Mouse (Mus musculus) ovary, adult 18-20 months (tissue): ENCODE data around the gene Kxd1.

Source experiments
- DNase-seq: peaks from one replicate; pipeline ENCODE4 v3.0.0; 2022; ENCODE audit warnings: low spot score, mixed read lengths

Gene Kxd1

GRCm38 (mm10) chr8:70527512-70528181 is at the start of gene Kxd1, which contains the start of gene Fkbp8:
Gene Kxd1 (minus strand): TSS chr8:70527956.
Gene Fkbp8 (plus strand): TSS chr8:70527724.
- DNase-seq: peak; percentile 94

- DNase-seq: no peak
Observed at GRCm38 (mm10) chr8:70577207-70577606, 49.5 kb upstream of the Kxd1 start.

GRCm38 (mm10) chr8:70574915-70575314 is 47.2 kb upstream of the Kxd1 start:
- no peak for DNase-seq

- no peak for DNase-seq
Observed at GRCm38 (mm10) chr8:70574302-70574701, 46.5 kb upstream of the Kxd1 start.

GRCm38 (mm10) chr8:70570990-70571389 is 43.2 kb upstream of the Kxd1 start:
- DNase-seq: no peak

- no peak for DNase-seq
Observed at GRCm38 (mm10) chr8:70570360-70570759, 42.6 kb upstream of the Kxd1 start.

- DNase-seq: no peak
Observed at GRCm38 (mm10) chr8:70565561-70565960, 37.8 kb upstream of the Kxd1 start.

GRCm38 (mm10) chr8:70564696-70565235 is 37.0 kb upstream of the Kxd1 start:
- DNase-seq: no peak

- no peak for DNase-seq
Observed at GRCm38 (mm10) chr8:70563763-70564387, 36.1 kb upstream of the Kxd1 start.

- no peak for DNase-seq
Observed at GRCm38 (mm10) chr8:70562802-70563201, 35.0 kb upstream of the Kxd1 start.

GRCm38 (mm10) chr8:70561809-70562535 is 34.2 kb upstream of the Kxd1 start:
- DNase-seq: no peak

- no peak for DNase-seq
Observed at GRCm38 (mm10) chr8:70561357-70561756, 33.6 kb upstream of the Kxd1 start.

- DNase-seq: no peak
Observed at GRCm38 (mm10) chr8:70560564-70560963, 32.8 kb upstream of the Kxd1 start.

- DNase-seq: peak; percentile 68
Observed at GRCm38 (mm10) chr8:70560096-70560495, 32.3 kb upstream of the Kxd1 start.

GRCm38 (mm10) chr8:70558983-70559382 is 31.2 kb upstream of the Kxd1 start:
- no peak for DNase-seq

- no peak for DNase-seq
Observed at GRCm38 (mm10) chr8:70558334-70558733, 30.6 kb upstream of the Kxd1 start.

GRCm38 (mm10) chr8:70555079-70555747 is 27.5 kb upstream of the Kxd1 start:
- DNase-seq: no peak

GRCm38 (mm10) chr8:70553740-70554139 is 26.0 kb upstream of the Kxd1 start:
- DNase-seq: no peak

- no peak for DNase-seq
Observed at GRCm38 (mm10) chr8:70552836-70553235, 25.1 kb upstream of the Kxd1 start.

GRCm38 (mm10) chr8:70551558-70552161 is 23.9 kb upstream of the Kxd1 start:
- DNase-seq: no peak

GRCm38 (mm10) chr8:70549412-70550184 is 21.8 kb upstream of the Kxd1 start:
- no peak for DNase-seq
